Mouse (Mus musculus): ENCODE data around the gene Fcgbp. TPM values are rescaled to one million over a fixed set of nuclear protein-coding genes. Genes with fewer than 3 reads are reported as not detected.
A peak's percentile ranks its signal among the peaks of the same experiment; 100 is the strongest.

Gene Fcgbp
- 1.5 and 5.8 TPM in 2 replicates for polyA plus RNA-seq (2015; fragmentation: Nextera tagmentation; extraction: Ambion mirVana)

DNA sequence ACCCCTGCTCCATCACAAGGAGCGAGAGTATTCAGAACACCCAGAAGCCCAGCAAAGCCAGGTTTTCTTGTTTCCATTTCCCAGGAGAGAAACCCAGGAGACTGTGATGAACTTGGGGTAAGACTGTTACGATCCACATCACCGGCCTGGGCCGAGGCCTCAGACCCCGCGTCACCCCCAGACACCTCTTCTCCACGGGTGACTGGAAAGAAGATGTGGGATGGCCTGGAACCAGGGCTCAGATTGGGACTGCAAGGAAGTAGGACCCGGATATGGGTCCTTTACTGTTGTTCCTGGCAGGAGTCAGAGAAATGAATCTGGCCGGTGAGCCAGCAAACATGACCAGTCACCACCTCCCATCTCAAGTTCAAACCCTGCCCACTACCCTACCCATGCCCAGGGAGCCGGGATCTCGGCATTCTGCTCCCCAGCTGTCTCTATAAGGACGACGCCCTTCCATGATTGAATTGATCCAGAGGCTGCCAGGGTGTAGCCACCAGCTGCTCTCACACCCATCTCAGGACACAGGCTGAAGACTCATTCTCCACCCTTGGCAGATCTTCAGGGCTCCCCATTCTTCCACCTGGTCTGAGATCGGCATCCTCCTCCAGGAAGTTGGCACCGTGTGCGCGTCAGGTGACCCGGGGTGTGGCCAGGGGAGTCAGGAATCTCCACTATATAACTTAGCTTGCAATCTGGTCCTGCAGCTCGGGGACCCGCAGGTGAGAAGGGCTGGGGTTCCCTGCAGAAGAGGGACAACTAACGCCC, at the start of gene Fcgbp:
Fcgbp (plus strand) TSS at position 706 of the 768 bp plus-strand sequence.
- H3K4me3 ChIP-seq, result no peak within 1 kb of the TSS
- H3K27ac ChIP-seq, result no peak within 1 kb of the TSS
- 87% methylated on average over 21 of the region's 21 CpGs for WGBS
- no peaks in the 10 kb centered on the region for H3K4me1 ChIP-seq
- H3K36me3 ChIP-seq, result no peaks in the 10 kb centered on the region
- H3K4me2 ChIP-seq, result no peak within 1 kb of the TSS
- no peak for ATAC-seq (ENCODE audit: insufficient number of reproducible peaks, insufficient read depth, low FRiP score, low TSS enrichment, low read depth)
- no peaks in the 10 kb centered on the region for H3K9me3 ChIP-seq
- no peak within 1 kb of the TSS for H3K9ac ChIP-seq
- no peaks in the 10 kb centered on the region; the same call in 1 of the 2 replicates for H3K27me3 ChIP-seq

GRCm38 (mm10) chr7:28044524-28044923, 26.5 kb upstream of the Fcgbp start:
- no peak for ATAC-seq (ENCODE audit: insufficient number of reproducible peaks, insufficient read depth, low FRiP score, low TSS enrichment, low read depth)
- WGBS, result 86% methylated on average over 4 of the region's 4 CpGs
- H3K4me3 ChIP-seq, result no peak overlapping the region
- no peak overlapping the region for H3K27ac ChIP-seq
- H3K36me3 ChIP-seq, result peaks cover 93% of the 10 kb centered on the region
- H3K9me3 ChIP-seq, result no peaks in the 10 kb centered on the region
- H3K27me3 ChIP-seq, result no peaks in the 10 kb centered on the region
- no peak overlapping the region for H3K9ac ChIP-seq
- H3K4me1 ChIP-seq, result peaks cover 9% of the 10 kb centered on the region
- no peak overlapping the region for H3K4me2 ChIP-seq

DNA sequence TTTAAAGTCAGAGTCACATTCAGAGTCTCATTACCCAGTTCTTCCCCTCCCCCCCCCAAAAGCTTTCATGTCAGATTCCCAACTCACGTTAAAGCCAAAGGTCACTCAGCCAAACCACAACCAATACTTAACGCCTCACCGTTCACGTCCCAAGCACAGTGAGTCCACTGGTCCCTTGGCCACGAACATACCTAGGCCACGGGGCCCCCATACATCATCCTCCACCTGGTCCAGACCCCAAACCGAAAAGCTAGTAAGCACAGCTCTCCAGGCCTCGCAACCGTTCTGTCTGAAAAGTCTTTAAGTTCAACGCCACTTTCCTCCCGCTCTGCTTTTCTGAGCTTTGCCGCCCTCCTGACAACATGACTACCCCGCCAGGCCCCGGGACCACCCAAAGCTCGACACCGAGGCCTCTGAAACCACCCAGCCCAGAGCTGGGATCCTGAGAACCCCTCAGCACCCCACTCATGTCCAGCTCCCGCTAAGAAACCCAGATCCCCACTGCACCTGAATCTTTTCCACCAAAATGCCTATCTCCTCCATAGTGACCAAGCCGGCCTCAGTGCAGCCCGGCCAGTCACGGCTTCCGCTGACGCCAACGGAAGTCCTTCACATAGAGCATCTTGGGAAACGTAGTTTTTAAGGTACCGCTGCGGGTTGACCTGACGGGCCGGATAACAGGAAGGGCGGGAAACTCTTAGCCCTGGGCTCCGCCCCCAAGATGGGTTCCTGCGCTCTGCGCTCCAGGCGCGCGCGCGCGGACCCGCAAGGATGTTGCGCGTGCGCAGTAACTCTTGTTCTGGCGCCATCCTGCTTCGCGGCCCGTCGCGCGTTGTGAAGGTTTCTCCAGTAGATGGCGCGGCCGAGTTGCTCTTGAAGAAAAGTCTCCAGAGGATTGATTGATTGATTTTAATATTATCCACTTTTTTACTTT, 21.3 kb upstream of the Fcgbp start, which contains the start of gene Psmc4:
Psmc4 (minus strand) TSS at position 626 of the 934 bp plus-strand sequence.
- Histone ChIP-seq H3K36me3 (peaks cover 42% of the 10 kb centered on the region), H3K27ac (peak within 1 kb of the TSS; percentile 34; the same call in 1 of the 2 replicates), H3K4me3 (peak within 1 kb of the TSS; percentile 85), H3K4me2 (peak within 1 kb of the TSS; percentile 75), H3K9ac (peak within 1 kb of the TSS; percentile 89), H3K27me3 (no peaks in the 10 kb centered on the region), H3K9me3 (no peaks in the 10 kb centered on the region), H3K4me1 (peaks cover 23% of the 10 kb centered on the region)
- WGBS, result under 1% methylated on average over 52 of the region's 52 CpGs
- ATAC-seq (ENCODE audit: insufficient number of reproducible peaks, insufficient read depth, low FRiP score, low TSS enrichment, low read depth), result peak; percentile 93

DNA sequence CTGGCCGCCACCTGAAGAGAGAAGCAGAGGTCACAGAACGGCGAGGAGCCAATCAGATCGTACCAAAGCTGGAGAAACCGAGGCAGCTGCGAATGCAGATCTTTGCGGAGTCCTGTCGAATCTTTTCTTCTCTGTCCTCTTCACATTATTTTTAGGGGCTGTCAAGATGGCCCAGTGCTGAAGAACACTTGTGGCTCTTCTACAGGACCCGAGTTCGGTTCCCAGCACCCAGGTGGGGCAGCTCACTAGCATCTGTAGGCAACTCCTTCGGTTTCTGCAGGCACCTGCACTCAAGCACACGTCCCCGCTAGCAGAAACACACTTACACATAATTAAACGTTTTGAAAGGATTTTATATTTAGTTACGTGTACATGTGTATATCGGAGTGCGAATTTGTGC, 20.5 kb upstream of the Fcgbp start:
- peaks cover 23% of the 10 kb centered on the region for H3K4me1 ChIP-seq
- H3K27ac ChIP-seq, result peak overlapping the region; percentile 34; the same call in 1 of the 2 replicates
- peak overlapping the region; percentile 75 for H3K4me2 ChIP-seq
- H3K9me3 ChIP-seq, result no peaks in the 10 kb centered on the region
- peak overlapping the region; percentile 62 for H3K9ac ChIP-seq
- H3K36me3 ChIP-seq, result peaks cover 34% of the 10 kb centered on the region
- peak overlapping the region; percentile 27; the same call in 1 of the 2 replicates for H3K4me3 ChIP-seq
- no peak for ATAC-seq (ENCODE audit: insufficient number of reproducible peaks, insufficient read depth, low FRiP score, low TSS enrichment, low read depth)
- H3K27me3 ChIP-seq, result no peaks in the 10 kb centered on the region
- WGBS, result 61% methylated on average over 17 of the region's 17 CpGs

GRCm38 (mm10) chr7:28053046-28053930, 17.7 kb upstream of the Fcgbp start:
- peak overlapping the region; percentile 66 for H3K27ac ChIP-seq
- no peak for ATAC-seq (ENCODE audit: insufficient number of reproducible peaks, insufficient read depth, low FRiP score, low TSS enrichment, low read depth)
- peaks cover 23% of the 10 kb centered on the region for H3K4me1 ChIP-seq
- H3K4me3 ChIP-seq, result no peak overlapping the region
- H3K9me3 ChIP-seq, result no peaks in the 10 kb centered on the region
- H3K27me3 ChIP-seq, result no peaks in the 10 kb centered on the region
- 68% methylated on average over 6 of the region's 6 CpGs for WGBS
- H3K9ac ChIP-seq, result peak overlapping the region; percentile 36; the same call in 1 of the 2 replicates
- H3K36me3 ChIP-seq, result peaks cover 7% of the 10 kb centered on the region
- no peak overlapping the region for H3K4me2 ChIP-seq

DNA sequence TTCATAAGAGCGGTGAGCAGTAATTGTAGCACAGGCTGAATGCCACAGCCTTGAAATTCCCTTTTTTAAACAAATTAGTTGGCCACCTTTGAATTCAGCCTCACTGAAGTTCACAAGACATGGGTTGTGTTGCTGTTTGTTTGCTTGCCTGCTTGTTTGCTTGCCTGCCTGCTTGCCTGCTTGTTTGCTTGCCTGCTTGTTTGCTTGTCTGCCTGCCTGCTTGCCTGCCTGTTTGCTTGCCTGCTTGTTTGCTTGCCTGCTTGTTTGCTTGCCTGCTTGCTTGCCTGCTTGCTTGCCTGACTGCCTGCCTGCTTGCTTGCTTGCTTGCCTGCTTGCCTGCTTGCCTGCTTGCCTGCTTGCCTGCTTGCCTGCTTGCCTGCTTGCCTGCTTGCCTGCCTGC, 11.1 kb upstream of the Fcgbp start:
- Histone ChIP-seq H3K4me2 (no peak overlapping the region), H3K9me3 (peaks cover 3% of the 10 kb centered on the region; the same call in 1 of the 2 replicates), H3K4me1 (no peaks in the 10 kb centered on the region), H3K27ac (no peak overlapping the region), H3K4me3 (no peak overlapping the region), H3K27me3 (no peaks in the 10 kb centered on the region), H3K9ac (no peak overlapping the region), H3K36me3 (no peaks in the 10 kb centered on the region)
- no peak for ATAC-seq (ENCODE audit: insufficient number of reproducible peaks, insufficient read depth, low FRiP score, low TSS enrichment, low read depth)
- WGBS, result 83% methylated on average over 1 of the region's 1 CpGs

GRCm38 (mm10) chr7:28068661-28069060, 2.4 kb upstream of the Fcgbp start:
- no peak for ATAC-seq (ENCODE audit: insufficient number of reproducible peaks, insufficient read depth, low FRiP score, low TSS enrichment, low read depth)
- H3K4me3 ChIP-seq, result no peak overlapping the region
- 39% methylated on average over 3 of the region's 3 CpGs for WGBS

DNA sequence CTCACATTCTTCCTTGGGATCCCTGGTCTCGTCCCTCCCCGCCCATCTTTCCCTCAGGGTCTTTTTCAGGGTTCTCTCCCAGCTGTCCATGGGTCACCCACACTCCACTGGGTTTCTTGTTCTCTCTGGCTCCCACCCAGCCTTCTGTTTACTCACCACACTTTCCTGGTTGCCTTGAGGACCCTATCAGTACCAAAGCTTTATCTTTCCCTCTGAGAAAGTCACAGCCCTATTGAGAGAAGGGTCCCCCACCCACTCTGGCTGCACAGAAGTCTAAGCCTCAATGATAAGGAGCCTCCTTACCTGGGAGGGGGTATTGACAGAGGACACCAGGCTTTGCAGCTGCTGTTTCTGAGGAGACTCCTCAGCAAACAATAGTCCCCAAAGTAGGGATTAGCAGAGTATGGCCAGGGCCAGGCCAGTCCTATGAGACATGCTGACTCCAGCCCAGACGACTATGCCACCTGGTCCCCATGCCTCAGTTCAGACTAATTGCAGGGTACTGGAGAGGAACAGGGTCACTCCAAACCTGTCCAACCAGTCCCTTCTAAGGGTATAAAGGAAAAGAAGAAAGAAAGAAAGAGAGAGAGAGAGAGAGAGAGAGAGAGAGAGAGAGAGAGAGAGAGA, 1.4 kb upstream of the Fcgbp start:
- Histone ChIP-seq H3K27me3 (no peaks in the 10 kb centered on the region; the same call in 1 of the 2 replicates), H3K9me3 (no peaks in the 10 kb centered on the region), H3K4me3 (no peak overlapping the region), H3K4me1 (no peaks in the 10 kb centered on the region), H3K9ac (no peak overlapping the region), H3K27ac (0 out of 2 replicates have a peak overlapping the region, but pooled peaks have one; percentile 22), H3K4me2 (no peak overlapping the region), H3K36me3 (no peaks in the 10 kb centered on the region)
- no peak for ATAC-seq (ENCODE audit: insufficient number of reproducible peaks, insufficient read depth, low FRiP score, low TSS enrichment, low read depth)
- WGBS, result 38% methylated on average over 3 of the region's 3 CpGs

More at GRCm38 (mm10) chr7:28068661-28069060, 2.4 kb upstream of the Fcgbp start:
- H3K27ac ChIP-seq, result no peak overlapping the region
- no peaks in the 10 kb centered on the region for H3K4me1 ChIP-seq
- no peak overlapping the region for H3K9ac ChIP-seq
- no peaks in the 10 kb centered on the region for H3K9me3 ChIP-seq
- H3K36me3 ChIP-seq, result no peaks in the 10 kb centered on the region
- no peaks in the 10 kb centered on the region; the same call in 1 of the 2 replicates for H3K27me3 ChIP-seq
- H3K4me2 ChIP-seq, result no peak overlapping the region

DNA sequence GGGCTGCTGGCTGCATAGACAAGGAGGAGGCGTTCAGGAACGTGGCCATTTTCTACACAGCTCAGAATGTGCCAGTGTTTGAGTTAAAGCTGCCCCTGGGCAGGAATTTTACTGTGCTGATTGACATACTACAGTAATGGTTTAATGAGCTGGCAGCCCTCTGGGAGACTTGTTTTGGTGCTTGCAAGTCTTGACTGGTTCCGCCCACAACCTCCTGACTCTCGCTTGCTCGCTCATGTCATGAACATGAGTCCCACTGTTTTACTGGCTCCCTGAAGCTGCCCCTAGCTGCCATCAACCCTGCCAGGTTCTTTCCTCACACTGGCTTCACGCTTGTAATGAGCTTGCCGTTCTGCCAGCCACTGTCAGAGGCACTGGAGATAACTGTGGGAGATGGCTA, 13.2 kb downstream of the Fcgbp start:
- Histone ChIP-seq H3K4me2 (no peak overlapping the region), H3K4me1 (no peaks in the 10 kb centered on the region), H3K27me3 (peaks cover 7% of the 10 kb centered on the region; the same call in 1 of the 2 replicates), H3K4me3 (no peak overlapping the region), H3K36me3 (no peaks in the 10 kb centered on the region), H3K9me3 (no peaks in the 10 kb centered on the region), H3K9ac (0 out of 2 replicates have a peak overlapping the region, but pooled peaks have one; percentile 16), H3K27ac (no peak overlapping the region)
- ATAC-seq (ENCODE audit: insufficient number of reproducible peaks, insufficient read depth, low FRiP score, low TSS enrichment, low read depth), result 0 out of 2 replicates have a peak, but pooled peaks have one; percentile 26
- 63% methylated on average over 7 of the region's 7 CpGs for WGBS

DNA sequence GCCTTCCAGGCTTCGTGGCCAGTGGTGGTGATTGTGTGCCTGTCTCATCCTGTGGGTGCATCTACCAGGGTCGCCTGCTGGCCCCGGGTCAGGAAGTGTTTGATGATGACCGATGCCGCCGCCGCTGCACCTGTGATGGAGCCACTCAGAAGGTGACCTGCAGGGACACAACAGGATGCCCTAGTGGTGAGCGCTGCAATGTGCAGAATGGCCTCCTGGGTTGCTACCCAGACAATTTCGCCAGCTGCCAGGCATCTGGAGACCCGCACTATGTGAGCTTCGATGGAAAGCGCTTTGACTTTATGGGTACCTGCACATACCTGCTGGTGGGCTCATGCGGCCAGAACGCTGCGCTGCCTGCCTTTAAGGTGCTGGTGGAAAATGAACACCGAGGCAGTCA, 15.2 kb downstream of the Fcgbp start:
- H3K36me3 ChIP-seq, result no peaks in the 10 kb centered on the region

More for the DNA sequence above, 15.2 kb downstream of the Fcgbp start:
- ATAC-seq (ENCODE audit: insufficient number of reproducible peaks, insufficient read depth, low FRiP score, low TSS enrichment, low read depth), result no peak
- H3K4me3 ChIP-seq, result no peak overlapping the region
- no peak overlapping the region for H3K4me2 ChIP-seq
- peaks cover 7% of the 10 kb centered on the region; the same call in 1 of the 2 replicates for H3K27me3 ChIP-seq
- 79% methylated on average over 16 of the region's 16 CpGs for WGBS
- no peaks in the 10 kb centered on the region for H3K4me1 ChIP-seq
- no peaks in the 10 kb centered on the region for H3K9me3 ChIP-seq
- no peak overlapping the region for H3K27ac ChIP-seq
- no peak overlapping the region for H3K9ac ChIP-seq

Measured in embryonic facial prominence, embryonic 13.5 days (tissue).